Mouse (Mus musculus) embryonic facial prominence, embryonic 11.5 days (tissue): Measurements from ENCODE around the gene Trim46. TPM values are rescaled to one million over a fixed set of nuclear protein-coding genes. Genes with fewer than 3 reads are reported as not detected.
"Not testable (repeated sequence)": the region's sequence is repeated elsewhere in the genome, so short reads cannot be mapped to it uniquely, and the experiment has no call there.

Experiments
- ATAC-seq: fragments of 200-750 bp; cut with Nextera tagmentation; replicated peaks from 2 replicates; pipeline ENCODE4 v1.8.0; 2017; ENCODE audit warnings: low read depth; ENCODE audit not compliant: insufficient number of reproducible peaks, low FRiP score, low TSS enrichment
- DNase-seq: peaks from one replicate; pipeline ENCODE4 v3.0.0-alpha.2; 2015; ENCODE audit warnings: low spot score
- H3K27ac ChIP-seq: fragments of 300-500 bp; sonication (generic); replicated peaks from 2 replicates; pipeline ENCODE4 v1.5.1; 2014; ENCODE audit warnings: mild to moderate bottlenecking, low read depth, low read length, control low read depth
- H3K27me3 ChIP-seq: fragments of 300-500 bp; sonication (generic); 2 replicates; pipeline ENCODE4 v1.6.1; 2014; ENCODE audit warnings: mild to moderate bottlenecking, low read length, moderate library complexity, mixed read lengths; ENCODE audit not compliant: control insufficient read depth, insufficient read depth
- H3K36me3 ChIP-seq: fragments of 300-500 bp; sonication (generic); replicated peaks from 2 replicates; pipeline ENCODE4 v1.6.1; 2014; ENCODE audit warnings: low read depth, mild to moderate bottlenecking, low read length, moderate library complexity, mixed read lengths; ENCODE audit not compliant: control insufficient read depth, insufficient read depth
- H3K4me1 ChIP-seq: fragments of 300-500 bp; sonication (generic); 2 replicates; pipeline ENCODE4 v1.6.1; 2014; ENCODE audit warnings: low read length, mixed read lengths; ENCODE audit not compliant: control insufficient read depth, insufficient read depth
- H3K4me2 ChIP-seq: fragments of 300-500 bp; sonication (generic); 2 replicates; pipeline ENCODE4 v1.6.1; 2014; ENCODE audit warnings: low read depth, mild to moderate bottlenecking, control low read depth, low read length, moderate library complexity
- H3K4me3 ChIP-seq: fragments of 300-500 bp; sonication (generic); 2 replicates; pipeline ENCODE4 v1.5.1; 2014; ENCODE audit warnings: low read depth, low read length, control low read depth
- H3K9ac ChIP-seq: fragments of 300-500 bp; sonication (generic); replicated peaks from 2 replicates; pipeline ENCODE4 v1.6.1; 2014; ENCODE audit warnings: mild to moderate bottlenecking, control low read depth, low read length
- H3K9me3 ChIP-seq: fragments of 300-500 bp; sonication (generic); replicated peaks from 2 replicates; pipeline ENCODE4 v1.6.1; 2016; ENCODE audit warnings: mild to moderate bottlenecking, low read length, inconsistent platforms, mixed read lengths; ENCODE audit not compliant: control insufficient read depth
- WGBS: fragments of 180-500 bp; shearing (Covaris S2); extraction: QIAGEN DNeasy Blood & Tissue Kit; methylation state at CpG from one replicate; pipeline ENCODE4 v1.1.7; 2014; 5-methylcytosine and 5-hydroxymethylcytosine counted together
- polyA plus RNA-seq: library from polyadenylated mRNA; unstranded; fragments of >200 nt; fragmentation: Nextera tagmentation; extraction: Ambion mirVana; gene quantifications from 2 replicates; pipeline ENCODE4 v1.2.1, GENCODE M21; 2014

Gene Trim46
- polyA plus RNA-seq, 1 experiment from 2014 or later = 3.0 TPM

- peak; percentile 53 for ATAC-seq
Observed at GRCm38 (mm10) chr3:89225918-89226317, 20.2 kb downstream of the Trim46 start.

GRCm38 (mm10) chr3:89225321-89225815 lies 20.7 kb downstream of the Trim46 start:
- H3K27me3 ChIP-seq = peaks cover under 1% of the 10 kb centered on the region; the same call in 1 of the 2 replicates
- H3K9me3 ChIP-seq = no peaks in the 10 kb centered on the region
- peak overlapping the region; percentile 39 for H3K4me2 ChIP-seq
- no peaks in the 10 kb centered on the region; the same call in 1 of the 2 replicates for H3K36me3 ChIP-seq
- peak overlapping the region; percentile 52 for H3K4me3 ChIP-seq
- H3K4me1 ChIP-seq = peaks cover 6% of the 10 kb centered on the region
- H3K27ac ChIP-seq = peak overlapping the region; percentile 20; the same call in 1 of the 2 replicates
- DNase-seq (no peak), ATAC-seq (no peak)
- peak overlapping the region; percentile 54 for H3K9ac ChIP-seq
- whole genome bisulfite sequencing = 45% methylated on average over 12 of the region's 12 CpGs

More at GRCm38 (mm10) chr3:89225918-89226317, 20.2 kb downstream of the Trim46 start:
- peak; percentile 71 for DNase-seq
- 38% methylated on average over 4 of the region's 4 CpGs for whole genome bisulfite sequencing
- Histone ChIP-seq H3K4me2 (peak overlapping the region; percentile 39), H3K4me3 (peak overlapping the region; percentile 52), H3K36me3 (no peaks in the 10 kb centered on the region; the same call in 1 of the 2 replicates), H3K4me1 (peaks cover 6% of the 10 kb centered on the region), H3K9me3 (no peaks in the 10 kb centered on the region), H3K9ac (peak overlapping the region; percentile 72), H3K27me3 (peaks cover 2% of the 10 kb centered on the region; the same call in 1 of the 2 replicates), H3K27ac (0 out of 2 replicates have a peak overlapping the region, but pooled peaks have one; percentile 3)

- no peak for DNase-seq
- Histone ChIP-seq H3K9me3 (no peaks in the 10 kb centered on the region), H3K4me3 (peak overlapping the region; percentile 52; the same call in 1 of the 2 replicates), H3K4me1 (peaks cover 6% of the 10 kb centered on the region), H3K4me2 (peak overlapping the region; percentile 39), H3K27me3 (no peaks in the 10 kb centered on the region), H3K36me3 (no peaks in the 10 kb centered on the region; the same call in 1 of the 2 replicates), H3K9ac (peak overlapping the region; percentile 54; the same call in 1 of the 2 replicates), H3K27ac (peak overlapping the region; percentile 20; the same call in 1 of the 2 replicates)
- 72% methylated on average over 11 of the region's 11 CpGs for WGBS
- ATAC-seq = no peak
Observed at GRCm38 (mm10) chr3:89224796-89225195, 21.3 kb downstream of the Trim46 start.

GRCm38 (mm10) chr3:89221167-89221566 lies 24.9 kb downstream of the Trim46 start:
- no peaks in the 10 kb centered on the region for H3K27me3 ChIP-seq
- no peaks in the 10 kb centered on the region for H3K9me3 ChIP-seq
- DNase-seq (no peak), ATAC-seq (no peak)
- no peaks in the 10 kb centered on the region; the same call in 1 of the 2 replicates for H3K4me1 ChIP-seq
- no peak overlapping the region for H3K27ac ChIP-seq
- no peak overlapping the region for H3K4me2 ChIP-seq
- no peak overlapping the region for H3K9ac ChIP-seq
- WGBS = 65% methylated on average over 5 of the region's 5 CpGs
- no peak overlapping the region for H3K4me3 ChIP-seq
- H3K36me3 ChIP-seq = no peaks in the 10 kb centered on the region; the same call in 1 of the 2 replicates

GRCm38 (mm10) chr3:89219546-89219945 lies 26.6 kb downstream of the Trim46 start:
- DNase-seq = no peak
- no peak overlapping the region for H3K27ac ChIP-seq

GRCm38 (mm10) chr3:89218271-89218670 lies 27.8 kb downstream of the Trim46 start:
- no peak overlapping the region for H3K9ac ChIP-seq
- H3K4me3 ChIP-seq = no peak overlapping the region
- H3K4me1 ChIP-seq = peaks cover 3% of the 10 kb centered on the region
- H3K27ac ChIP-seq = no peak overlapping the region
- ATAC-seq (no peak), DNase-seq (no peak)
- H3K9me3 ChIP-seq = no peaks in the 10 kb centered on the region
- H3K27me3 ChIP-seq = no peaks in the 10 kb centered on the region
- H3K4me2 ChIP-seq = no peak overlapping the region
- no peaks in the 10 kb centered on the region; the same call in 1 of the 2 replicates for H3K36me3 ChIP-seq
- WGBS = 86% methylated on average over 1 of the region's 1 CpGs

More at GRCm38 (mm10) chr3:89219546-89219945, 26.6 kb downstream of the Trim46 start:
- Histone ChIP-seq H3K36me3 (no peaks in the 10 kb centered on the region; the same call in 1 of the 2 replicates), H3K4me1 (peaks cover 3% of the 10 kb centered on the region), H3K27me3 (no peaks in the 10 kb centered on the region), H3K9ac (no peak overlapping the region), H3K4me2 (no peak overlapping the region), H3K9me3 (no peaks in the 10 kb centered on the region), H3K4me3 (no peak overlapping the region)
- ATAC-seq = no peak
- 44% methylated on average over 8 of the region's 8 CpGs for WGBS

- H3K27me3 ChIP-seq, H3K36me3 ChIP-seq, ATAC-seq, H3K4me3 ChIP-seq, H3K27ac ChIP-seq, H3K4me2 ChIP-seq, H3K9ac ChIP-seq, H3K4me1 ChIP-seq, DNase-seq, H3K9me3 ChIP-seq: not testable (repeated sequence)
- 71% methylated on average over 7 of the region's 7 CpGs for WGBS
Observed at GRCm38 (mm10) chr3:89216407-89216806, 29.7 kb downstream of the Trim46 start.

- Histone ChIP-seq H3K9ac (peak overlapping the region; percentile 71), H3K27ac (peak overlapping the region; percentile 85; the same call in 1 of the 2 replicates), H3K4me3 (peak overlapping the region; percentile 70), H3K4me2 (peak overlapping the region; percentile 58), H3K4me1 (peaks cover 3% of the 10 kb centered on the region), H3K36me3 (no peaks in the 10 kb centered on the region; the same call in 1 of the 2 replicates), H3K27me3 (no peaks in the 10 kb centered on the region), H3K9me3 (no peaks in the 10 kb centered on the region)
- WGBS = 0% methylated on average over 6 of the region's 6 CpGs
- DNase-seq = peak; percentile 96
- peak; percentile 8 for ATAC-seq
Observed at GRCm38 (mm10) chr3:89215853-89216252, 30.3 kb downstream of the Trim46 start.
